8 mouse cellular contexts compared by ENCODE assay signal in the genomic region with DNA sequence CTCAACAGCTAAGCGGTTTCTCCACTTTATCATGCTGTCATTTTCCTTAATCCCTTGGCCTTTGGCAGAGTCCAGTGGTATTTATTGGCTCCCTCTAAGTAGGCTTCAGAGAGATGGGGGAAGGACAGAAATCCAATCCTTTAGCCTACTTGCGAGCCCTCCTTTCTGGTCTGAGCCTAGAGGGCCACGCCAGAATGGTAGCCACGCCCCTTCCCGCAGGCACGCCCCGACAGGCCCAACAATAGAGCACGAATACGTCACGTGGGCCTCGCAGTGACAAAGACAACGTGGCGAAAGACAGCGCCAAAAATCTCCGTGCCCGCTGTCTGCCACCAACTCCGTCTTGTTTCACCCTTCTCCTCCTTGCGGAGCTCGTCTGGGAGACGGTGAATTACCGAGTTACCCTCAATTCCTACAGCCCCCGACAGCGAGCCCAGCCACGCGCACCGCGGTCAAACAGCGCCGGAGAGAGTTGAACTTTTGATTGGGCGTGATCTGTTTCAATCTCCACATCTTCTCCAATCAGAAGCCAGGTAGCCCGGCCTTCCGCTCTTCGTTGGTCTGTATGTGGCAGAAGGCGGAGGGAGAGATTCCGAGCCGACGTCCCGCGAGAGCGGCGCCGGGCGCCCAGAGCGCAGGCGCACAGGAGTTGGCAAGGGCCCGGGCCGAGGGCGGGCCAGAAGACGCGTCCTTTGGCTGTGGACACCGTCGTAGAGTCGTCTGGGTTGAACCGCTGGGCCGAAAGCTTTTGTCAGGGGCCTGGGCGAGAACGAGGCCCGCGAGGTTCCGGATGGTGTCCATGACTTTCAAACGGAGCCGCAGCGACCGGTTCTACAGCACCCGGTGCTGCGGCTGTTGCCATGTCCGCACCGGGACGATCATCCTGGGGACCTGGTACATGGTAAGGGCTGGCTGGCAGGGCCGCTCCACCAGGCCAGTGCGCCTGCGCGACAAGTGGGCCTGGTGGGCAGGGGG. TPM values are rescaled to one million over a fixed set of nuclear protein-coding genes. Genes with fewer than 3 reads are reported as not detected.
DNase-seq lines count a peak whose midpoint lies in the region; ATAC-seq lines count a peak whose summit lies in the region.

Gene Laptm4a, plus strand, starts transcription at position 271 of the 975 bp plus-strand sequence.

- ATAC-seq in CD4-positive, CD25-positive, alpha-beta regulatory T cell, adult 4 months: peak; percentile 94
- ATAC-seq in heart, embryonic 14.5 days (ENCODE audit: insufficient number of reproducible peaks, insufficient read depth, low FRiP score, low read depth): peak; percentile 99
- ATAC-seq in liver, embryonic 13.5 days (ENCODE audit: low read depth): peak; percentile 96
- peak; percentile 98 for ATAC-seq in stomach, embryonic 16.5 days (ENCODE audit: insufficient read depth, low FRiP score)

- H3K36me3 ChIP-seq in heart, embryonic 14.5 days (ENCODE audit: control insufficient read depth, insufficient read depth, low read length): peaks cover 17% of the 10 kb centered on the region
- H3K36me3 ChIP-seq in liver, embryonic 13.5 days: peaks cover 11% of the 10 kb centered on the region
- no peaks in the 10 kb centered on the region for H3K36me3 ChIP-seq in stomach, embryonic 16.5 days (ENCODE audit: control insufficient read depth, insufficient read depth, low read length)

- peak within 1 kb of the TSS; percentile 84 for H3K9ac ChIP-seq in heart, embryonic 14.5 days (ENCODE audit: low read length)
- peak within 1 kb of the TSS; percentile 87 for H3K9ac ChIP-seq in liver, embryonic 13.5 days
- H3K9ac ChIP-seq in stomach, embryonic 16.5 days (ENCODE audit: low read length): peak within 1 kb of the TSS; percentile 81

- peak within 1 kb of the TSS; percentile 86 to 91 for H3K4me3 ChIP-seq in heart, embryonic 14.5 days (ENCODE audit: control insufficient read depth in 1 of 2, insufficient read depth in 1 of 2, low read depth in 1 of 2, low read length in 2 of 2)
- H3K4me3 ChIP-seq in liver, embryonic 13.5 days (replicated peaks): peak within 1 kb of the TSS; percentile 75
- peak within 1 kb of the TSS; percentile 69 for H3K4me3 ChIP-seq in stomach, embryonic 16.5 days (replicated peaks; ENCODE audit: low read length)

- H3K9me3 ChIP-seq in heart, embryonic 14.5 days (ENCODE audit: control insufficient read depth, low read length): no peaks in the 10 kb centered on the region
- H3K9me3 ChIP-seq in liver, embryonic 13.5 days (replicated peaks): no peaks in the 10 kb centered on the region
- H3K9me3 ChIP-seq in stomach, embryonic 16.5 days (replicated peaks; ENCODE audit: control insufficient read depth, low read length): no peaks in the 10 kb centered on the region

- no peaks in the 10 kb centered on the region for H3K27me3 ChIP-seq in heart, embryonic 14.5 days (ENCODE audit: control insufficient read depth, insufficient read depth, low read length)
- H3K27me3 ChIP-seq in liver, embryonic 13.5 days: no peaks in the 10 kb centered on the region
- H3K27me3 ChIP-seq in stomach, embryonic 16.5 days (ENCODE audit: control insufficient read depth, insufficient read depth, low read length): no peaks in the 10 kb centered on the region

- H3K27ac ChIP-seq in heart, embryonic 14.5 days (replicated peaks in 1 of 2; ENCODE audit: control insufficient read depth in 1 of 2, insufficient read depth in 1 of 2, low read depth in 2 of 2, low read length in 2 of 2): peak within 1 kb of the TSS; percentile 98 to 100
- H3K27ac ChIP-seq in liver, embryonic 13.5 days: peak within 1 kb of the TSS; percentile 93
- peak within 1 kb of the TSS; percentile 99 for H3K27ac ChIP-seq in stomach, embryonic 16.5 days (ENCODE audit: low read length)

- peaks cover 3 to 18% of the 10 kb centered on the region in 2 experiments; a peak in 3 of 4 replicates for H3K4me1 ChIP-seq in heart, embryonic 14.5 days (ENCODE audit: control insufficient read depth in 2 of 2, insufficient read depth in 2 of 2, low read length in 2 of 2)
- peaks cover 31% of the 10 kb centered on the region for H3K4me1 ChIP-seq in liver, embryonic 13.5 days (replicated peaks)
- H3K4me1 ChIP-seq in stomach, embryonic 16.5 days (ENCODE audit: control insufficient read depth, insufficient read depth, low read length): peaks cover 26% of the 10 kb centered on the region

- DNase-seq in c-Kit-negative CD71-positive TER-119-positive erythroid progenitor cells, embryonic 14.5 days (ENCODE audit: low read depth, low spot score): peak; percentile 93
- peak; percentile 97 for DNase-seq in fibroblast of lung, adult 2 months (ENCODE audit: low read depth)
- DNase-seq in kidney, postnatal 14 days: peak; percentile 99
- DNase-seq in liver, embryonic 13.5 days: peak; percentile 96
- DNase-seq in neural tube, embryonic 10.5 days (ENCODE audit: extremely low spot score, low spot score): peak; percentile 97

- WGBS in heart, embryonic 14.5 days: under 1% methylated on average over 73 of the region's 73 CpGs
- WGBS in liver, embryonic 13.5 days (ENCODE audit: insufficient replicate concordance): under 1% methylated on average over 73 of the region's 73 CpGs
- WGBS in stomach, embryonic 16.5 days: under 1% methylated on average over 73 of the region's 73 CpGs

- peak within 1 kb of the TSS; percentile 91 for H3K4me2 ChIP-seq in heart, embryonic 14.5 days (ENCODE audit: low read length)
- peak within 1 kb of the TSS; percentile 88 for H3K4me2 ChIP-seq in liver, embryonic 13.5 days
- peak within 1 kb of the TSS; percentile 62 for H3K4me2 ChIP-seq in stomach, embryonic 16.5 days (ENCODE audit: low read depth, low read length)

RNA-seq across cellular contexts. Expression of gene Laptm4a, which starts in this region (rescaled TPM):
- polyA plus RNA-seq in CD4-positive, CD25-positive, alpha-beta regulatory T cell, adult 4 months (2017; shearing (Covaris generic)): 100 to 1,000 TPM; 127 to 169 TPM
- polyA plus RNA-seq in heart, embryonic 14.5 days (2014; fragmentation: Nextera tagmentation; extraction: Ambion mirVana): 190 and 225 TPM in 2 replicates
- 71.4 and 83.9 TPM in 2 replicates for polyA plus RNA-seq in liver, embryonic 13.5 days (2015; fragmentation: Nextera tagmentation; extraction: Ambion mirVana)
- 358 and 361 TPM in 2 replicates for polyA plus RNA-seq in stomach, embryonic 16.5 days (2015; fragmentation: Nextera tagmentation; extraction: Ambion mirVana)

Comparison
In these comparisons a context has a peak if more than half of its experiments do, and no peak if none do; other contexts are left out.
1. Peak in every context shown above with its lines: DNase-seq, ATAC-seq, H3K4me3 ChIP-seq and H3K27ac ChIP-seq.